31 mouse cellular contexts compared by ENCODE assay signal in the genomic region with DNA sequence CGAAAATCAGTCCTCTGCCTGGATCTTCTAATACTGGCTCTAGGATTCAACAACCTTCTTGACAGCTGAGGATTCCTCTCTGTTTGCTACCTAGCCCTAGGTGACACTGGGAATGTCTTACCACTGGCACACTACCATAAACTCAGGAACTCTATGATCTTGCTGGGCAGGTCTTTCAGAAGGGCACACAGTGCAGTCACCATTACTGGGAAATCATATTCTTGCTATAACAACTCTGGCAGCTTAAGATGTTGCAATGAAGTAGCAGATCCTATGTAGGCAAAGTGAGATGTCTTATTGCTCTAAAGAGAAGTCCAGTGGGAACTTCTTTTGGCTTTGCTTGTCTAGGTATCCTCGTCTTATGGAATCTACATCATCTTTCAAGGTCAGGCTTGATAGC.
"Had no signal": no experiment of that assay in that cellular context is flagged by ENCODE, and none has a peak within 500 bp of the region (broad histone marks: within the 10 kb centered on the region; RNA-seq: fewer than 3 reads in every experiment).

No protein-coding gene starts in this region.

- H3K4me1 ChIP-seq: liver, embryonic 13.5 days; liver, embryonic 15.5 days had no signal

- H3K9ac ChIP-seq: limb, embryonic 12.5 days; limb, embryonic 13.5 days; limb, embryonic 15.5 days; liver, embryonic 12.5 days; liver, embryonic 13.5 days; liver, embryonic 14.5 days; liver, embryonic 15.5 days; liver, postnatal 0 days; lung, embryonic 14.5 days; lung, embryonic 15.5 days; midbrain, embryonic 12.5 days; midbrain, embryonic 13.5 days; midbrain, embryonic 15.5 days had no signal

- H3K9me3 ChIP-seq: limb, embryonic 10.5 days; limb, embryonic 12.5 days; limb, embryonic 13.5 days; limb, embryonic 15.5 days; liver, embryonic 12.5 days; liver, embryonic 13.5 days; liver, embryonic 15.5 days; lung, embryonic 15.5 days; megakaryocyte, embryonic 14.5 days; midbrain, embryonic 10.5 days; midbrain, embryonic 12.5 days; midbrain, embryonic 13.5 days; midbrain, embryonic 15.5 days had no signal

- H3K4me3 ChIP-seq: limb, embryonic 10.5 days; limb, embryonic 12.5 days; limb, embryonic 13.5 days; limb, embryonic 15.5 days; liver, embryonic 12.5 days; liver, embryonic 13.5 days; liver, embryonic 15.5 days; lung, embryonic 15.5 days; megakaryocyte, embryonic 14.5 days; midbrain, embryonic 10.5 days; midbrain, embryonic 12.5 days; midbrain, embryonic 13.5 days; midbrain, embryonic 15.5 days; myocyte had no signal

- H3K4me2 ChIP-seq: limb, embryonic 12.5 days; limb, embryonic 13.5 days; limb, embryonic 15.5 days; liver, embryonic 11.5 days; liver, embryonic 12.5 days; liver, embryonic 13.5 days; liver, embryonic 15.5 days; lung, embryonic 14.5 days; lung, embryonic 15.5 days; midbrain, embryonic 11.5 days; midbrain, embryonic 12.5 days; midbrain, embryonic 13.5 days; midbrain, embryonic 15.5 days had no signal

- H3K27ac ChIP-seq: limb, embryonic 10.5 days; limb, embryonic 12.5 days; limb, embryonic 13.5 days; limb, embryonic 15.5 days; liver, embryonic 12.5 days; liver, embryonic 13.5 days; liver, embryonic 14.5 days; liver, embryonic 15.5 days; lung, embryonic 15.5 days; macrophage; midbrain, embryonic 10.5 days; midbrain, embryonic 12.5 days; midbrain, embryonic 13.5 days; midbrain, embryonic 15.5 days had no signal

- H3K27me3 ChIP-seq: limb, embryonic 12.5 days; limb, embryonic 13.5 days; limb, embryonic 15.5 days; liver, embryonic 12.5 days; liver, embryonic 13.5 days; liver, embryonic 15.5 days; lung, embryonic 15.5 days; megakaryocyte, embryonic 14.5 days; midbrain, embryonic 12.5 days; midbrain, embryonic 13.5 days; midbrain, embryonic 15.5 days had no signal

- DNase-seq: left cerebral cortex, postnatal 4 days; liver; liver, embryonic 13.5 days; liver, postnatal 0 days; lung, adult 18-20 months; lung, adult 2 months; lung, embryonic 14.5 days; lung, postnatal 10 days; lung, postnatal 14 days; lung, postnatal 36 days; lung, postnatal 4 days; midbrain, embryonic 14.5 days had no signal

- ATAC-seq: liver, embryonic 12.5 days; liver, postnatal 0 days; lung, postnatal 0 days; midbrain, embryonic 13.5 days; midbrain, embryonic 15.5 days; midbrain, embryonic 16.5 days had no signal

- H3K36me3 ChIP-seq: limb, embryonic 12.5 days; limb, embryonic 13.5 days; limb, embryonic 15.5 days; liver, embryonic 12.5 days; liver, embryonic 13.5 days; liver, embryonic 15.5 days; lung, embryonic 15.5 days; midbrain, embryonic 13.5 days; midbrain, embryonic 15.5 days had no signal
